ENCODE assay signal across 8 mouse cellular contexts in the genomic region with DNA sequence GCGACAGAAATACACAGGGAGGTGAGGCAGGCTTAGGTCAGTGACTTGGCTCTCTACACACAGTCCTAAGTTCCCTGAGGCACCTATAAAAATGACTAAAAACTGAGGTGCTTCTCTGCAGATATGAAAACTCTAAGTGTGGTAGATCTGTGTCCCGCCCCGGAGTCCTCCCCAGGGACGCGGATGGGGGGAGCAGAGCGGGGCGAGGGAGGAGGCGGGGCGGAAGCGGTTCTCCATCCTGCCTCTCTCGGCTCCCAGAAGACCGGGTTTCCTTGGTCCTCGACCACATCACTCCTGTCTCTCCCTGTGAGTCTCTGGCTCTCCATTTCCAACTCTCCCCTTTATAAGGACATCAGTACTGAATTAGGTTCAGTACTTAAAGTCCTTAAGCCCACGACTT. TPM values are rescaled to one million over a fixed set of nuclear protein-coding genes. Genes with fewer than 3 reads are reported as not detected.
DNase-seq lines count a peak whose midpoint lies in the region; ATAC-seq lines count a peak whose summit lies in the region.

No protein-coding gene starts in this region.

- peak overlapping the region; percentile 69 for H3K4me2 ChIP-seq in limb, embryonic 13.5 days (replicated peaks)
- peak overlapping the region; percentile 54 for H3K4me2 ChIP-seq in neural tube, embryonic 15.5 days

- peak overlapping the region; percentile 3; the same call in 1 of the 2 replicates for H3K27ac ChIP-seq in limb, embryonic 13.5 days
- H3K27ac ChIP-seq in neural tube, embryonic 15.5 days (replicated peaks), result no peak overlapping the region

- ATAC-seq in limb, embryonic 13.5 days (ENCODE audit: low FRiP score, low read depth), result peak; percentile 11; the same call in 1 of the 2 replicates
- ATAC-seq in neural tube, embryonic 15.5 days (ENCODE audit: low FRiP score), result no peak

- intact Hi-C loops in heart, postnatal 14 days (cut with DNase I), result no loop called here

- WGBS in limb, embryonic 13.5 days, result 0% methylated on average over 14 of the region's 14 CpGs
- under 1% methylated on average over 14 of the region's 14 CpGs for WGBS in neural tube, embryonic 15.5 days

- peak; percentile 42 for DNase-seq in retina, embryonic 14.5 days (ENCODE audit: low spot score)
- no peak for DNase-seq in retina, postnatal 1 day
- peak; percentile 37 for DNase-seq in embryo, embryonic 9.5 days (ENCODE audit: extremely low spot score)
- peak; percentile 57 to 63 for DNase-seq in heart, postnatal 14 days
- no peak for DNase-seq in right cerebral cortex, postnatal 14 days
- DNase-seq in frontal cortex, postnatal 25 days (ENCODE audit: low spot score in 2 of 2), result no peak

- no peaks in the 10 kb centered on the region for H3K9me3 ChIP-seq in limb, embryonic 13.5 days
- H3K9me3 ChIP-seq in neural tube, embryonic 15.5 days (replicated peaks), result no peaks in the 10 kb centered on the region

- H3K9ac ChIP-seq in limb, embryonic 13.5 days, result peak overlapping the region; percentile 54
- H3K9ac ChIP-seq in neural tube, embryonic 15.5 days (replicated peaks), result peak overlapping the region; percentile 28; the same call in 1 of the 2 replicates

- H3K36me3 ChIP-seq in limb, embryonic 13.5 days, result no peaks in the 10 kb centered on the region
- no peaks in the 10 kb centered on the region for H3K36me3 ChIP-seq in neural tube, embryonic 15.5 days

- peak overlapping the region; percentile 37 for H3K4me3 ChIP-seq in limb, embryonic 13.5 days
- H3K4me3 ChIP-seq in neural tube, embryonic 15.5 days (replicated peaks), result peak overlapping the region; percentile 21

- peaks cover 54% of the 10 kb centered on the region for H3K27me3 ChIP-seq in limb, embryonic 13.5 days
- H3K27me3 ChIP-seq in neural tube, embryonic 15.5 days (replicated peaks), result peaks cover 35% of the 10 kb centered on the region

- peaks cover 35% of the 10 kb centered on the region for H3K4me1 ChIP-seq in limb, embryonic 13.5 days
- peaks cover 33% of the 10 kb centered on the region for H3K4me1 ChIP-seq in neural tube, embryonic 15.5 days

RNA-seq across cellular contexts. Expression of gene Trhr2, which starts 16.8 kb away (rescaled TPM):
- total RNA-seq in heart, postnatal 14 days (2021), result not detected
- polyA plus RNA-seq in limb, embryonic 13.5 days (2015; fragmentation: Nextera tagmentation; extraction: Ambion mirVana), result 0.14 and 0.38 TPM in 2 replicates
- 0.12 TPM in 1 of 2 replicates, not detected in the other for polyA plus RNA-seq in neural tube, embryonic 15.5 days (2015; fragmentation: Nextera tagmentation; extraction: Ambion mirVana)

RNA-seq across cellular contexts. Expression of gene Zc3h18, which starts 32.7 kb away (rescaled TPM):
- 10 to 100 TPM; 22.4 to 22.8 TPM for total RNA-seq in heart, postnatal 14 days (2021)
- 59.2 and 59.9 TPM in 2 replicates for polyA plus RNA-seq in limb, embryonic 13.5 days (2015; fragmentation: Nextera tagmentation; extraction: Ambion mirVana)
- polyA plus RNA-seq in neural tube, embryonic 15.5 days (2015; fragmentation: Nextera tagmentation; extraction: Ambion mirVana), result 30.6 and 35.3 TPM in 2 replicates

Comparison
In these comparisons a context has a peak if more than half of its experiments do, and no peak if none do; other contexts are left out.
1. DNase-seq: peak in retina, embryonic 14.5 days (single experiment), embryo, embryonic 9.5 days (single experiment) and heart, postnatal 14 days (2 of 2); none in retina, postnatal 1 day (single experiment), right cerebral cortex, postnatal 14 days (single experiment) and frontal cortex, postnatal 25 days (0 of 2).